Mouse (Mus musculus) embryonic facial prominence, embryonic 14.5 days (tissue): ENCODE results near the gene Cacng3. TPM values are rescaled to one million over a fixed set of nuclear protein-coding genes. Genes with fewer than 3 reads are reported as not detected.

ENCODE experiments used
- ATAC-seq: fragments of 200-750 bp; cut with Nextera tagmentation; 2 replicates; pipeline ENCODE4 v1.8.0; 2017; ENCODE audit warnings: low read depth, moderate number of reproducible peaks, moderate TSS enrichment
- DNase-seq: peaks from one replicate; pipeline ENCODE4 v3.0.0-alpha.2; 2015; ENCODE audit warnings: low spot score
- H3K27ac ChIP-seq: fragments of 300-500 bp; sonication (generic); replicated peaks from 2 replicates; pipeline ENCODE4 v1.5.1; 2014; ENCODE audit warnings: low read depth, mild to moderate bottlenecking, low read length, moderate library complexity
- H3K27me3 ChIP-seq: fragments of 300-500 bp; sonication (generic); replicated peaks from 2 replicates; pipeline ENCODE4 v1.6.1; 2014; ENCODE audit warnings: low read length; ENCODE audit not compliant: control insufficient read depth, insufficient read depth
- H3K36me3 ChIP-seq: fragments of 300-500 bp; sonication (generic); 2 replicates; pipeline ENCODE4 v1.6.1; 2014; ENCODE audit warnings: low read length, mixed read lengths; ENCODE audit not compliant: control insufficient read depth, insufficient read depth
- H3K4me1 ChIP-seq: fragments of 300-500 bp; sonication (generic); 2 replicates; pipeline ENCODE4 v1.6.1; 2014; ENCODE audit warnings: antibody characterized with exemption, low read length; ENCODE audit not compliant: control insufficient read depth, insufficient read depth
- H3K4me2 ChIP-seq: fragments of 300-500 bp; sonication (generic); 2 replicates; pipeline ENCODE4 v1.6.1; 2014; ENCODE audit warnings: low read depth, mild to moderate bottlenecking, low read length, moderate library complexity, mixed read lengths
- H3K4me3 ChIP-seq: fragments of 300-500 bp; sonication (generic); 2 replicates; pipeline ENCODE4 v1.5.1; 2014; ENCODE audit warnings: low read depth, mild to moderate bottlenecking, low read length
- H3K9ac ChIP-seq: fragments of 300-500 bp; sonication (generic); 2 replicates; pipeline ENCODE4 v1.6.1; 2014; ENCODE audit warnings: low read depth, mild to moderate bottlenecking, low read length, moderate library complexity, mixed read lengths
- H3K9me3 ChIP-seq: fragments of 300-500 bp; sonication (generic); 2 replicates; pipeline ENCODE4 v1.6.1; 2016; ENCODE audit warnings: low read length; ENCODE audit not compliant: control insufficient read depth
- WGBS: fragments of 180-500 bp; shearing (Covaris S2); extraction: QIAGEN DNeasy Blood & Tissue Kit; methylation state at CpG from one replicate; pipeline ENCODE4 v1.1.7; 2014; 5-methylcytosine and 5-hydroxymethylcytosine counted together
- polyA plus RNA-seq: library from polyadenylated mRNA; unstranded; fragments of >200 nt; fragmentation: Nextera tagmentation; extraction: Ambion mirVana; gene quantifications from 2 replicates; pipeline ENCODE4 v1.2.1, GENCODE M21; 2014

The Cacng3 gene
- polyA plus RNA-seq, 1 experiment from 2014 or later: 0.33 TPM

GRCm38 (mm10) chr7:122728846-122729245 lies 58.6 kb downstream of the Cacng3 start:
- Histone ChIP-seq H3K4me3 (no peak overlapping the region), H3K4me1 (no peaks in the 10 kb centered on the region), H3K9ac (no peak overlapping the region), H3K4me2 (no peak overlapping the region), H3K27ac (no peak overlapping the region), H3K9me3 (no peaks in the 10 kb centered on the region), H3K27me3 (no peaks in the 10 kb centered on the region), H3K36me3 (no peaks in the 10 kb centered on the region)
- no peak for ATAC-seq
- DNase-seq: no peak
- 26% methylated on average over 7 of the region's 7 CpGs for WGBS

GRCm38 (mm10) chr7:122735323-122735722 lies 65.0 kb downstream of the Cacng3 start:
- H3K4me1 ChIP-seq: no peaks in the 10 kb centered on the region
- no peaks in the 10 kb centered on the region for H3K27me3 ChIP-seq
- no peak overlapping the region for H3K4me2 ChIP-seq
- H3K27ac ChIP-seq: no peak overlapping the region
- 72% methylated on average over 11 of the region's 11 CpGs for WGBS
- no peaks in the 10 kb centered on the region for H3K36me3 ChIP-seq
- no peaks in the 10 kb centered on the region for H3K9me3 ChIP-seq
- no peak overlapping the region for H3K4me3 ChIP-seq
- DNase-seq (no peak), ATAC-seq (no peak)
- no peak overlapping the region for H3K9ac ChIP-seq

GRCm38 (mm10) chr7:122738541-122738940 lies 68.2 kb downstream of the Cacng3 start:
- Histone ChIP-seq H3K27ac (no peak overlapping the region), H3K4me1 (no peaks in the 10 kb centered on the region), H3K9me3 (no peaks in the 10 kb centered on the region), H3K9ac (no peak overlapping the region), H3K27me3 (no peaks in the 10 kb centered on the region), H3K4me2 (no peak overlapping the region), H3K4me3 (no peak overlapping the region), H3K36me3 (no peaks in the 10 kb centered on the region)
- ATAC-seq: no peak
- DNase-seq: no peak
- WGBS: 51% methylated on average over 5 of the region's 5 CpGs

DNA sequence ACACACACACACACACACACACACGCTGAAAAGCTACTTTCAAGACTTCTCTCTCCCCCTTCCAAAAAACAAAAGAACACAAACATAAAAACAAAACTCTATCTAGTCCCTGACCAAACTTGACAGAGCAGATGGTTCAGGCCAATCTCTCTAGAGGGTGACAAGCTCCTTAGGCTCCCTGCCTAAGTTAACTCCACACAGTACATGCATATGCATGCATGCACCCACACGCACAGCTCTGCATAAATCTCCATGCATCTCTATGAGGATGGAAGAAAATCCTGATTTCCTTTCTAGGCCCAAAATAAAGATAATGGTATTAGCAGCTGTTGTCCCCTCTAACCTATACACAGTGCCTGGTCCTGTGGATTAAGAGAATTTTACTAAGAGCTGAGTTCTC lies 70.4 kb downstream of the Cacng3 start:
- H3K9me3 ChIP-seq: no peaks in the 10 kb centered on the region
- no peak overlapping the region for H3K27ac ChIP-seq
- ATAC-seq (no peak), DNase-seq (no peak)
- H3K36me3 ChIP-seq: no peaks in the 10 kb centered on the region
- 88% methylated on average over 2 of the region's 2 CpGs for WGBS
- H3K27me3 ChIP-seq: no peaks in the 10 kb centered on the region
- no peak overlapping the region for H3K9ac ChIP-seq
- no peak overlapping the region for H3K4me3 ChIP-seq
- H3K4me1 ChIP-seq: no peaks in the 10 kb centered on the region
- H3K4me2 ChIP-seq: no peak overlapping the region

- H3K27ac ChIP-seq: no peak overlapping the region
- H3K36me3 ChIP-seq: no peaks in the 10 kb centered on the region
- H3K4me2 ChIP-seq: no peak overlapping the region
- no peaks in the 10 kb centered on the region for H3K4me1 ChIP-seq
- H3K9me3 ChIP-seq: no peaks in the 10 kb centered on the region
- WGBS: 75% methylated on average over 5 of the region's 5 CpGs
- H3K9ac ChIP-seq: no peak overlapping the region
- H3K27me3 ChIP-seq: no peaks in the 10 kb centered on the region
- H3K4me3 ChIP-seq: no peak overlapping the region
- ATAC-seq: no peak
- no peak for DNase-seq
Measured at GRCm38 (mm10) chr7:122755920-122756603, 85.8 kb downstream of the Cacng3 start.

- H3K27me3 ChIP-seq: no peaks in the 10 kb centered on the region
- H3K4me2 ChIP-seq: no peak overlapping the region
- no peaks in the 10 kb centered on the region for H3K4me1 ChIP-seq
- H3K9ac ChIP-seq: no peak overlapping the region
- WGBS: 72% methylated on average over 3 of the region's 3 CpGs
- H3K9me3 ChIP-seq: no peaks in the 10 kb centered on the region
- ATAC-seq (no peak), DNase-seq (no peak)
- H3K27ac ChIP-seq: no peak overlapping the region
- H3K4me3 ChIP-seq: no peak overlapping the region
- no peaks in the 10 kb centered on the region for H3K36me3 ChIP-seq
Measured at GRCm38 (mm10) chr7:122758645-122759044, 88.4 kb downstream of the Cacng3 start.

- ATAC-seq: no peak
- Histone ChIP-seq H3K4me1 (no peaks in the 10 kb centered on the region), H3K4me3 (no peak overlapping the region), H3K27me3 (no peaks in the 10 kb centered on the region), H3K36me3 (no peaks in the 10 kb centered on the region), H3K9me3 (no peaks in the 10 kb centered on the region), H3K9ac (no peak overlapping the region), H3K27ac (no peak overlapping the region), H3K4me2 (no peak overlapping the region)
- no peak for DNase-seq
- WGBS: 66% methylated on average over 5 of the region's 5 CpGs
Measured at GRCm38 (mm10) chr7:122764506-122764905, 94.2 kb downstream of the Cacng3 start.

GRCm38 (mm10) chr7:122768292-122769020 lies 98.2 kb downstream of the Cacng3 start:
- DNase-seq (no peak), ATAC-seq (no peak)
- Histone ChIP-seq H3K27me3 (no peaks in the 10 kb centered on the region), H3K9me3 (no peaks in the 10 kb centered on the region), H3K4me3 (no peak overlapping the region), H3K9ac (no peak overlapping the region), H3K4me1 (no peaks in the 10 kb centered on the region), H3K36me3 (no peaks in the 10 kb centered on the region), H3K4me2 (no peak overlapping the region), H3K27ac (no peak overlapping the region)
- WGBS: 78% methylated on average over 27 of the region's 27 CpGs

GRCm38 (mm10) chr7:122779601-122780000 lies 109.3 kb downstream of the Cacng3 start:
- Histone ChIP-seq H3K9ac (no peak overlapping the region), H3K9me3 (no peaks in the 10 kb centered on the region), H3K4me1 (no peaks in the 10 kb centered on the region), H3K4me2 (no peak overlapping the region), H3K27ac (no peak overlapping the region), H3K27me3 (no peaks in the 10 kb centered on the region), H3K4me3 (no peak overlapping the region), H3K36me3 (no peaks in the 10 kb centered on the region)
- DNase-seq: no peak
- WGBS: 68% methylated on average over 7 of the region's 7 CpGs
- ATAC-seq: no peak
